Mouse (Mus musculus): Measurements from ENCODE around the gene Olfr1163. TPM values are rescaled to one million over a fixed set of nuclear protein-coding genes. Genes with fewer than 3 reads are reported as not detected.

The Olfr1163 gene
- not detected for polyA plus RNA-seq (2017; shearing (Covaris generic))

GRCm38 (mm10) chr2:88071730-88072129, at the start of gene Olfr1163:
Olfr1163 (minus strand) TSS chr2:88071830.

GRCm38 (mm10) chr2:88093866-88094265, 22.2 kb upstream of the Olfr1163 start, which contains the start of gene Olfr1164:
Olfr1164 (minus strand) TSS chr2:88093966.

GRCm38 (mm10) chr2:88051029-88051428, 20.6 kb downstream of the Olfr1163 start, which contains the start of gene Olfr1162:
Olfr1162 (minus strand) TSS chr2:88051129.

GRCm38 (mm10) chr2:88037599-88037998, 34.0 kb downstream of the Olfr1163 start, which contains the start of gene Olfr73:
Olfr73 (minus strand) TSS chr2:88037699.

GRCm38 (mm10) chr2:88022474-88022873, 49.2 kb downstream of the Olfr1163 start, which contains the start of gene Olfr1161:
Olfr1161 (plus strand) TSS chr2:88022774.

Other genes starting within 250 kb of the Olfr1163 start
- gene Olfr1148, start 241.3 kb downstream of the Olfr1163 start, polyA plus RNA-seq (2017; shearing (Covaris generic)), result under 1 TPM; 0.27 to 0.42 TPM
- not detected for gene Olfr1150-ps1, start 227.8 kb downstream of the Olfr1163 start, polyA plus RNA-seq (2017; shearing (Covaris generic))
- under 1 TPM in 1 of 2 experiments, not detected in 1; 0.45 TPM for gene Olfr1151, start 216.0 kb downstream of the Olfr1163 start, polyA plus RNA-seq (2017; shearing (Covaris generic))
- gene Olfr1152, start 205.3 kb downstream of the Olfr1163 start, polyA plus RNA-seq (2017; shearing (Covaris generic)), result under 1 TPM in 1 of 2 experiments, not detected in 1; 0.06 TPM
- gene Olfr1153, start 176.9 kb downstream of the Olfr1163 start, polyA plus RNA-seq (2017; shearing (Covaris generic)), result under 1 TPM in 1 of 2 experiments, not detected in 1; 0.22 TPM
- under 1 TPM in 1 of 2 experiments, not detected in 1; 0.20 TPM for gene Olfr1154, start 166.7 kb downstream of the Olfr1163 start, polyA plus RNA-seq (2017; shearing (Covaris generic))
- gene Olfr1155, start 126.7 kb downstream of the Olfr1163 start, polyA plus RNA-seq (2017; shearing (Covaris generic)), result not detected
- under 1 TPM; 0.06 to 0.07 TPM for gene Olfr1156, start 118.7 kb downstream of the Olfr1163 start, polyA plus RNA-seq (2017; shearing (Covaris generic))
- gene Olfr1157, start 103.5 kb downstream of the Olfr1163 start, polyA plus RNA-seq (2017; shearing (Covaris generic)), result under 1 TPM in 1 of 2 experiments, not detected in 1; 0.08 TPM
- not detected for gene Olfr74, start 97.2 kb downstream of the Olfr1163 start, polyA plus RNA-seq (2017; shearing (Covaris generic))
- gene Olfr1158, start 81.7 kb downstream of the Olfr1163 start, polyA plus RNA-seq (2017; shearing (Covaris generic)), result not detected
- not detected for gene Olfr1160, start 63.6 kb downstream of the Olfr1163 start, polyA plus RNA-seq (2017; shearing (Covaris generic))
- gene Olfr1161, start 49.1 kb downstream of the Olfr1163 start, polyA plus RNA-seq (2017; shearing (Covaris generic)), result under 1 TPM in 1 of 2 experiments, not detected in 1; 0.41 TPM
- under 1 TPM in 1 of 2 experiments, not detected in 1; 0.11 TPM for gene Olfr73, start 34.1 kb downstream of the Olfr1163 start, polyA plus RNA-seq (2017; shearing (Covaris generic))
- not detected for gene Olfr1162, start 20.7 kb downstream of the Olfr1163 start, polyA plus RNA-seq (2017; shearing (Covaris generic))
- not detected for gene Olfr1164, start 22.1 kb upstream of the Olfr1163 start, polyA plus RNA-seq (2017; shearing (Covaris generic))
- gene Olfr1166, start 56.4 kb upstream of the Olfr1163 start, polyA plus RNA-seq (2017; shearing (Covaris generic)), result not detected
- not detected for gene Olfr1167, start 83.4 kb upstream of the Olfr1163 start, polyA plus RNA-seq (2017; shearing (Covaris generic))
- not detected for gene Olfr1168, start 110.0 kb upstream of the Olfr1163 start, polyA plus RNA-seq (2017; shearing (Covaris generic))
- not detected for gene Olfr1170, start 156.5 kb upstream of the Olfr1163 start, polyA plus RNA-seq (2017; shearing (Covaris generic))
- under 1 TPM in 1 of 2 experiments, not detected in 1; 0.31 TPM for gene Olfr1173, start 208.0 kb upstream of the Olfr1163 start, polyA plus RNA-seq (2017; shearing (Covaris generic))
- under 1 TPM in 1 of 2 experiments, not detected in 1; 0.69 TPM for gene Olfr1174-ps, start 243.3 kb upstream of the Olfr1163 start, polyA plus RNA-seq (2017; shearing (Covaris generic))

All from activated CD4-positive, CD25-positive, alpha-beta regulatory T cell (primary cell).